Mouse (Mus musculus): ENCODE results near the gene Cln5. TPM values are rescaled to one million over a fixed set of nuclear protein-coding genes. Genes with fewer than 3 reads are reported as not detected.

Cln5 gene
- total RNA-seq, 2 experiments from 2014 or later = 8.9 to 17.6 TPM

DNA sequence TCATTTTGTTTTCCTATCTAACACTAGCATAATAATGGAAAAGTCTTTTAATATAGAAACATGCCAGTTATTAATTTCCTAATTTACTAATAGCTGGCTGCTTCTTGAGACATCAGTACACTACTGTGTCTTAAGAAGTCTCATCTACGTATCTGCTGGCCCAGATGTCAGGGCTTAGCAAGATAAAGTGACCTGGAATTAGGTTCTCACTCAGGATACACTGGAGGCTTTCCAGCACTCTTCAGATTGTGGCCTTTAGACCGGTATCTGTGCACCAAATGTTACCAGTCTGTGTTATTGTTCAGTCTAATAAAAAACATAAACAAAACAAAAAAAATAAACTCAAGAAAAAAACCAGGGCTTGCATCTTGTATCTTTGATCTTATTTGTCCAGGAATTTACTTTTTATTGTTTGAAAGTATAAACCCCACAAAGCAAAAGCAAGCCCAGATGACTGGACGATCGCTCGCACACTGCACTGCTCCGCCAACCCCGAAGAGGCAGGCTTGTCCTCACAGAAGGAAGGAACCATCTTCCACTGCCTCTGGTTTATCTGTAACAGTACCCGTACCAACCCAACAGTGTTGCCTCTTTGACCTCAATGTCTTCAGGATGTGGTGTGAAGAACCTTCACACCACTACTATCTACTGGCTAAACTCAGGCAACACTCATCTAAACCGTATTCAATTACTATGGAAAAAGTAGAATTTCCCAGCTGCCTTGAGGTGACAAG, 7.4 kb downstream of the Cln5 start:
- ATAC-seq (replicated peaks; ENCODE audit: low FRiP score, poor library complexity, severe bottlenecking) = no peak

DNA sequence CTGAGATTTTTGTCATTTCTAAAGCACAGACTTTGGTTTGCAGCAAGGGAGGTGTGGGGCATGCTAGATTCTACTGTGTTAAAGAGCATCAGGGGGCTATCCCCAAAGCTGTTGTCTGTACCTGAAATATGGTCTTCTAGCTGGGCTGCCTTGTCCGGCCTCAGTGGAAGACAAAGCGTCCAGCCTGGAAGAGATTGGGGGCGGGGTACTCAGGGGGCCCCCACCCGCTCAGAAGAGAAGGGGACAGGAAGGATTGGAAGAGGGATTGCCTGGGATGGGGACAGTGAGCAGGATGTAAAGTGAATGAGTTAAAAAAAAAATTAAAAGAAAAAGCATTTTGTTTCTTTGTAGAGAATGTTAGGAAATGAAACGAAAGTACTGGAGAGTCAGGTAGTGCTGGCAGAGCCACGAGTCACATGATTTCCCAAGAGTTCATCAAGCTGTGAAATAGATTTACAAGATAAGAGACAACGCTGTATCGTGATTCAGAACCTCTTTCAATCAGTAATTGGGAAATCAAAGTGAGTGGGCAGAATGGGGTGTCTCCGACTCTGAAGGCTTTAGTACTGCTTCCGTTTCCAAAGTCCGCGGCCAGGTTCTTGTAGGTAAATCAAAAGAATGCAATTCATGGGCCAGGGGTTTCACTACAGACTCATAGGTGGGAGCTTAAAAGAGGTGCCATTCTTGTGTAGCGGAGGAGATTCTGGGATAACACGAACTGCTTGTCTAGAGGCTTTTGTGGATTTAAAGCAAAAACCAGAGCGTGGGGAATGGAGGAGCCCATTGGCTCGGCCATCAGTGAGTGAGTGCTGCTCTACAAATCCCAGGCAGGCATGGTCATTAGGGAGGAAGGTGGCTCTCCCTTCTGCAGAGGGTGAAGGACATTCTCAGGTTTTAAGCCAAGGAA, 8.2 kb downstream of the Cln5 start:
- no peak for ATAC-seq (replicated peaks; ENCODE audit: low FRiP score, poor library complexity, severe bottlenecking)

DNA sequence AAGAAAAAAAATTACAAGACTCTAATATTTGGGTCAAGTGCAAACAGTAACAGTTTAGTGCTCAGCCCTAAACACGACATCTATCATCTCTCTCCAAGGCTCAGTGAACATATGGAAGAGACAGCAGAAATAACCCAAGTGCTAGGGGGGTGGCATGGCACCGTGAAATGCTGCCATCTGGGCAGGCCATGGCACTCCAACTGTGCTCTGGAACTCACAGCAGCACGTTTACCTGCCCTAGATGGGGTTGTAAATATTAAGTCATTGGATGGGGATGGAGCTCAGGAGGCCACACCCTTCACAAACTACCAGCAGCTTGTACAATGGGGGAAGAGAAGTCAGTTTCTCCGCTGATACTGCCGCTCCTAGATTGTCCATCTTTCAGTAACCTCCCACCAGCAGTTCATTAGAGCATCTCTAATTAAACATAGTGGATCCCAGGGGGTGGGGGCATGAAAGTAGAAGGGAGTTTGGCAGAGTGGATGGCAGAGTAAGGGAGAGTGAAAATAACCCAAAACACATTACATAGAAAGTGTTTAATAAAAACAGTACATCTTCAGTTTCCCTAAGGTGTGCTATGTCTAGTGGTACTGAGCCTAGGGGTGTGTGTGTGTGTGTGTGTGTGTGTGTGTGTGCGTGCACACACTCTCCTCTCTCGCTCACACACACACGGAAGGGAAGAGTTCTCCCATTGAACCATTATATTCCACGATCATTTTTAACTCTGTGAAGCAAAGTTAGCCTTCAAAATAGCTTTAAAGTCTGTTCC, 9.4 kb downstream of the Cln5 start:
- ATAC-seq (replicated peaks; ENCODE audit: low FRiP score, poor library complexity, severe bottlenecking) = no peak

DNA sequence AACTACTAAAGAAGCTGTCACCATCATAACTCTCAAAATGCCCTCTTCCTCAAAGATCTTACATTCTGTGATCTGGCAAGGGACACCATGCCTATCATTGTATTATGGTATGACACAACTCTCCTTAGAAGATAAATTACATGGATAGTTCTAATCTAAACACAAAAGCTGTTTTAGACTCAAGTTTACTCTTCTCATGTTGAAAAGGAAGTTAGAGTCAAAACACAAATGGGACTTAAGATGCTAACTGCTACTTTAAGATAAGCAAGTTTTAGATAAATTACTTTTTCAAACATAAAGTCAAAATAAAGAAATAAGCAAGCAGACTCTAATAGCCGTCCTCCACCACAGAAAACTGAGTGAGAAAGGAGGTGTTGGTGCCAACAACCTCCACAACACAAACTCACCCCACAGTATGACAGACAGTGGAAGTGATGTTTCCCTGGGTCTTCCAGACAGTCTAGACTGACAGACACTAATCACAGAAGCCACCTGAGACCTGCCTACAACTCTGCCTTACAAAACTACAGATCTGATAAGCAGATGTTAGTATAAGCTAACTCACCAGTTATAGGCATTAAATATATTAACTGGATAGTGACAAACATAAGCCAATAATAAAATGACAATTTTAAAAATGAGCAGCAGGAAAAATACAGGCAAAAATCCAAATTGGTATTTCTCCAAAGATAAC, 16.0 kb downstream of the Cln5 start:
- ATAC-seq (replicated peaks; ENCODE audit: low FRiP score, poor library complexity, severe bottlenecking) = no peak

DNA sequence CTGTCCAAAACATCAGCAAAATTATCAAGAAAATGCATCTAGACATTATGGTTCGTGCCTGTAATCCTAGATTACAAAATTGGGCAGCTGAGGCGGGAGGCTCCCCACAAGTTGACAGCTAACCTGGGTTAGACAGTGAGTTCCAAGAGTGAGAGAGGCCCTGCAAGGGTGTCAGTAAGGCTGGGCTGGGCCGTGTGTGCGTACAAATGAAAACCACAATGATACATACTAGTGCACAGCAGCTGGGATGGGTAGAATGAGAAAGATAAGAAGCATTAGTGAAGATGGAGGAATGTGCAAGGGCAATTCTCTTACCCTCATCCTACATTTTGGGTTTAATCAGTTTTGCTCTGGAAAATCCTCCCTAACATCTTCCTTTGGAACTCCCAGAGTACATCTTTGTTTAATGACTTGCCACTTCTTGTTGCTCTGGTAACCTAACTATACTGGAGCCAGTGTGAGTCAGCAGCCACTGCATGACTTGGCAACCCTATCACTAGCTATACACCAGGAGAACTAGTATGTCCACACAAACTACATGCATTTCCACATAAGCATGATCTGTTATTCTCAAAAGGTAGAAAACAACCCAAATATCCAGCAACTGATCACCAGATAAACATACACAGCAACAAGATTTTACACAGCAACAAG, 16.8 kb downstream of the Cln5 start:
- peak; percentile 92 for ATAC-seq (replicated peaks; ENCODE audit: low FRiP score, poor library complexity, severe bottlenecking)

DNA sequence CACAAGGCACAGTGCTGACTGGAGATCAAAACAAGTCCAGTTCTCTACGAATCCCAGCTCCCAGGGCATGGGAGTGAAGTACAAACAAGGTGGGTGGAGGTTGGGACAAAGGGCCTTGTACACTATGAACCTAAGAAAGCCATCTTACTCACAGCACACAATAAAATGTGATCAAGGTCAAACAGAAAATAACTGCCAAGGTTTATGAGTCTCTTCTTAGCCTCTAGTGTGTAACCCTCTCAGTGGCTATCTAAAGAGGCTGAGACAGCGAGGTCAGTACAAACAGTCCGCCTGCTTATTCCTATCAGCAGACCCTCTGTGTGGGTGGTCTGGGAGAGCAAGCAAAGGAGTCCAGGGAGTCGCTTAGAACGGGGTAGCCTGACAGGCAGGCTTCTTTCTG, 17.8 kb downstream of the Cln5 start:
- ATAC-seq (replicated peaks; ENCODE audit: low FRiP score, poor library complexity, severe bottlenecking) = no peak

DNA sequence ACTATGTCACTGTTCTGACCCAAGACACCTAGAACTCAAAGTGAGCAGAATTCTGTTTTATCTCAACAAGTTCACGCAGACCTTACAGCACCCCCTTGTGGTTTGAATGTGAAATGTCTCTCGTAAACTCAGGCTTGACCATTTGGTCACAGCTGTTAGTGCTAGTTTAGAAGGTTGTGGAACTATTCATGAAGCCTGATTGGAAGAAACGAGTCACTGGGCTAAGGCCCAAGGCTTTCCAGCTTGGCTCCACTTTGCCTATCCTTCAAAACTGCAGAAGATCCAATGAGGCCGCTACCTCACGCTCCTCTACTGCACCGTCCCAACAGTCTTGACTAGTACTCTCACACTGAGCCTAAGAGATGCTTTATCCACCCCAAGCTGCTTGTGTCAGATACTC, 18.6 kb downstream of the Cln5 start:
- peak; percentile 51 for ATAC-seq (replicated peaks; ENCODE audit: low FRiP score, poor library complexity, severe bottlenecking)

DNA sequence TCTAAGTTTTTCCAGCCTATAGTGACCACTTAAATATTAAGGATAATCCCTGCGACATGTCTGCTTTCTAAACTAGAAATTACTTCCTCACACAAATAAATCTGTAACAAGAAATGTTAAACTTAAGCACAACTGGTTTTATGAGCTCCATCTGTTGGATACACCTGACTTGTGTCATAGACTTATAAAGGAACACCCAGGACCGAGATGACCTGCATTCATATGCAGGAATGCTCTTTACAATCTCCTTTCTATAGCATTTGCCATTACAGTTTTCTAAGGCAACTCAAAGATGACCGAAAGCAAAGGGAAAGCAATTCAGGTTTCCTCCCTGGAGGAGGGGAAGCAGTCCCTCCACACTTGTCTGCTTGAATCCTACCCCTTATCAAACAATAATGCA, 23.2 kb downstream of the Cln5 start:
- no peak for ATAC-seq (replicated peaks; ENCODE audit: low FRiP score, poor library complexity, severe bottlenecking)

DNA sequence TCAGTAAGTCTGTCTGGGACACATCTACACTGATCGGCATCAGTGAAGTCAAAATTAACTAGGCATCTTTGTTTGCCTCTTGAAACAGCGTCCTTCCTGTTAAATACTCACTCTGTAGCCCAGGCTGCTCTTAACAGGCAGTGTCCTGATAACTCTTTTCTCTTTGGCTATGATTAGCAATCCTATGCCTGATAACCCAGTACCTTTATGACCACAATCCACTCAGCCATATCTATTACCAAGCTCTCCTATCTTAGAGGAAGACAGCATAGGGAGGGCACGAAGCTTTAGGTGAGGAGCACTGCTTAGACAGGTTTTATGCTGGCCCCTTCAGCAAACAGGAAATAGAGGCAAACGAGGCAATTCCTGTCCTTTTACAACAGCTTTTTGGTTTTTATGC, 23.7 kb downstream of the Cln5 start:
- ATAC-seq (replicated peaks; ENCODE audit: low FRiP score, poor library complexity, severe bottlenecking) = no peak

DNA sequence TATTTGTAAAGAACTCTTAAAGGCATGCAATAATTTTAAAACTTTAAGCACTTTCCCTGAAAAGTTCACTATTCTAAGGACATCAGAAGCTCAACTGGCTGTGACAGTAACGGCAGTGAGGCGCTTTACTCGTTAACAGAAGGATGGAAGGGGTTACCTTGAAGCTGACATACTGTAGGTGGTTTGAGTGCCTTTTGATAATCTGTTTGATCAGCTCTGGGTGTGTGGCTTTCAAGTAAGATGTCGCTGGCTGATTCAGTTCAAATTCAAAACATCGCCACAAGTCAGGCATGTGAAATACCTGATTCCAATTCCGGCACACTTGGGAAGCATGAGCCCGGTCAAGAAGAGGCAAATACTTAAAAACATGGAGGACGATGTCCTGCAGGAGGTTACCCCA, 25.0 kb downstream of the Cln5 start:
- no peak for ATAC-seq (replicated peaks; ENCODE audit: low FRiP score, poor library complexity, severe bottlenecking)

DNA sequence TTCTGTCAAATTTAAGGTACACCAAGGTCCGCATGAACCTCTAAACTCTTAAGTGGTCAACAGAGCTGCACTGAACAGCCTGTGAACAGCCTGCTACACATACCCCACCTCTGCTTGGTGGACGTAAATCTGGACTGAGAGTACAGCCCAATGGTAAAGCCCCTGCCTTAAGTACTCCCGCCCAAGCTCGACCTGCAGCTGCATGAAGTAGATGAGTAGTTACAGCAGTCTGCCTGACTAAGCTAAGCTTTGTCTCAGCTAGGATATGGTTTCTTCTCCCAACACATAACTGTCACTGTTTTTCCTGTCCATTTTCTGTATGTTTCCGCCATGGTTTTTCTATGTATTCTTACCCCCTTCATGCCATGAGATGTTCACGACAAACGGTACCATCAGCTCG, 25.8 kb downstream of the Cln5 start:
- no peak for ATAC-seq (replicated peaks; ENCODE audit: low FRiP score, poor library complexity, severe bottlenecking)

DNA sequence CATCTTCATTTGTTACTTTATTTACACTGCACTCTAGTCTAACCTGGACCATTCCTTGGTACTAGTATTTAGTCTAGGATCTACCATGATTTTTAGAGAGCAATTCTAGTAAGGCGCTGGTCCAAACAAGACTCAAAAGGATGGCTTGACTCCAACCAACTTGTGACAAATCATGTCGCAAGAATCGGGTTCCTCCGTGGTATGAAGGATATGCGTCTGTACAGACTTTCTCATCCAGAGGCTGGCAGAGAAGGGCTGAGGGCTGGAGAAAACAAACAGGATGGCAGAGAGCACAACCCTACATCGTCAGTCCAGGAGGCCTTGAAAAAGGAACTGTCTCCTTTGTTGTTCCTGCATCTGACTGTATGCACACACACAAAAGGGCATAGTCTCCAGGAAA, 26.6 kb downstream of the Cln5 start:
- no peak for ATAC-seq (replicated peaks; ENCODE audit: low FRiP score, poor library complexity, severe bottlenecking)

DNA sequence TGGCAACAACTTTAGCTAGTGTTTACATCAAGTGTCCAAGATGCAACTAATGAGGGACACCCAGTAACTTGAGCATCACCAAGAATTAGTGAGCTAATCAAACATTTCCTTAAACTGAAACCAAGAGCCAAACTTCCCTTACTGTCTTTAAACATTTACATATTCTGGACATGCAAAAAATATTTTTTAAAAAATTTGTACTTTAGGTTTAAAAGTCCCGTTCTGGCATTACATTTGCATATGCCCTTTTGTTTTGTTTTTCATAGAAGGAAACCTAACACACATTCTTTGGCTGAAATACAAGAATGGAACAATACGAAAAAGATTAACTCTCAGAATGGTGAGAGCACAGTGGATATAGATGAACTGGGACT, 28.2 kb downstream of the Cln5 start:
- ATAC-seq (replicated peaks; ENCODE audit: low FRiP score, poor library complexity, severe bottlenecking) = no peak

DNA sequence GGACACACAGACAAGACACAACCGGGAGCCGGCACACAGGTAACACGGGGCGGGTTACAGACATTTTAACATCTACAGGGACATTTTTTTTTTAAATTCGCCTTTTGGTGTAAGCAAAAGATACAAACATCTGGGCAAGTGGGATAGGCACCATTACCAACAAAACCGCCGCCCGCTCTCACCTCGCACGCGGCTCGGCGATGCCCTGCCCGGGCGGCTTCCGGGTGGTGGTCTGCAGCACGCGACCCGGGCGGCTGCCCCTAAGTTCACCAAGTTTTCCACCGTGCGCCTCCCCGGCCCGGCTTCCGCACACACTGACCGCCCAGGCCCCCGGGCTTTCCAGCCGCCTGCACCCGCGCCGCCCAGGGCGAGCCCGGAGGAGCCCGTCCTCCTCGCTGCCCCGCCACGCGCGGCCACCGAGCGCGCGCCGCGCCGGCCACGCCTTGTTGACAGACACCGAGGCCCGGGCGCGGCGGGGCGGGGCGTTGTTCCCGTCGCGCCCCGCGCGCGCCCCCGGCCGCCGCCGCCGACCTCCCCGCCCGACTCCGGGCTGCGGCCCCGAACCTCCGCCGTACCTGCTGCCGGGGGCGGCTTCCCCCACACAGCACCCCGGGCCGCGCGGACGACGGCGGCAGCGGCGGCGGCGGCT, 28.7 kb downstream of the Cln5 start:
- peak; percentile 80 for ATAC-seq (replicated peaks; ENCODE audit: low FRiP score, poor library complexity, severe bottlenecking)

DNA sequence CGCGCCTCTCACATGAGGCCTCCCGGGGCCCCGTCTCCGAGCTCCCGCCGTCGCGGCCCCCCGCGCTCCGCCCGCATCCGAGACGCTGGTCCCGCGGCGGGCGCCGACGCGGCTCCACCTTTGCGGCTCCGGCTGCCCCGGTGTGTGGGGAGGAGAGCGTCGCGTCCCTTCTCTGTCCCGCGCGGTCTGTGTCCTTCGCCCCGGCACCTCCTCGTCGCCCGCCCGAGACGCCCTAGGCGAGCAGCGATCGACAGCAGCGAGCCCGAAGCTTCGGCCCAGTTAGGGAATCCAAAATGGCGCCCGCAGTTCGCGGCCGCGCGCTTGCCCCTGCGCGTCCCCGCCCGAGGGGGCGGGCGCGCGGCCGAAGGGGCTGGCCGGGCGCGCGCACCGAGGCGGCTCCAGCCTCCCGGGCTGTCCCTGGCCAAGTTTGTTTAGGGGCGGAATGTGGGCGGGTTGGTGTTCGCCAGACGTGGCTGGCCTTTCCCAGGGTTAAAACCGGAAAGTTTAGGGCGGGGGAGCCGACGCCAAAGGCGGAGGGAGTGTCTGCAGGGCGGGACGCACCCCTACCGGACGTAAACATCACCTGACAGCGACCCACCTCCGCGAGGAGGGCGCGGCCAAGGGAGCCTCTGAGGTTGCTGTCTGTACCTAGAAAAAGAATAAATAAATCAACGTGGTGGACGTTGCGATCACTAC, 29.4 kb downstream of the Cln5 start, which contains the start of gene Fbxl3:
TSS of gene Fbxl3 (minus strand) at position 329 of the 696 bp plus-strand sequence.
- peak; percentile 94 for ATAC-seq (replicated peaks; ENCODE audit: low FRiP score, poor library complexity, severe bottlenecking)

DNA sequence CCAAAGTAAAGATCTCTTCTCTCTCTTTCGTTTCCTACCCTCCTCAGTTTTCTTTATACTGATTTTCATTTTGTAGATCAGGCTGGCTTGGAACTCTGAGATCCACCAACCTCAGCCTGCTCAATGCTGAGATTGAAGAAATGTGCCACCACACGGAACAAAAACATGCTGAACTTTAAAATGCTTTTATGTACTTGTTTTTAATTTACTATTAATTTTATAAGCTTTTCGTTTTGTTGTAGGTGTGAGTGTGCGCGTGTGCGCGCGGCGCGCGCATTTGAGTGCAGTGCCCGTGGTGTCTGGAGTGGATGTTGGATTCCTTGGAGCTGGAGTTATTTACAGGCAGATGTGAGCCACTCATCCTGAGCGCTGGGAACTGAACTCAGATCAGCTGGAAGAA, 30.3 kb downstream of the Cln5 start:
- ATAC-seq (replicated peaks; ENCODE audit: low FRiP score, poor library complexity, severe bottlenecking) = no peak

DNA sequence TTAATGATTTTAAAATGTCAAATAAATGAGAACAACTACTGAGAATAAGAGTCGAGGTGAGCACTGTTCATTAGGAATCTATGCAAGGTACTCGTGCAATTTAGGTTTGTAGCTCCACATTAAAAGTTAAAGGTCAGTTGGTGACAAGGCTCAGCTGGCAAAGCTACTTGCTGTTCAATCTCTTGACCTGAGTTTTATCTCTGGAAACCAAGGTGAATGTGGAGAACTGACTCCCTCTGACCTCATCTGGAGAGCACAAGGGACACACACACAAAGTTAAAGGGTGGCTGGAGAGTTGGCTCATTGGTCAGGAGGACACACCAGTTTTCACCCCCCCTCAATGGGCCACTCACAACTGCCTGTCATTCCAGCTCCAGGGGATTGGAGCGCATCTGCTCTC, 31.2 kb downstream of the Cln5 start:
- no peak for ATAC-seq (replicated peaks; ENCODE audit: low FRiP score, poor library complexity, severe bottlenecking)

DNA sequence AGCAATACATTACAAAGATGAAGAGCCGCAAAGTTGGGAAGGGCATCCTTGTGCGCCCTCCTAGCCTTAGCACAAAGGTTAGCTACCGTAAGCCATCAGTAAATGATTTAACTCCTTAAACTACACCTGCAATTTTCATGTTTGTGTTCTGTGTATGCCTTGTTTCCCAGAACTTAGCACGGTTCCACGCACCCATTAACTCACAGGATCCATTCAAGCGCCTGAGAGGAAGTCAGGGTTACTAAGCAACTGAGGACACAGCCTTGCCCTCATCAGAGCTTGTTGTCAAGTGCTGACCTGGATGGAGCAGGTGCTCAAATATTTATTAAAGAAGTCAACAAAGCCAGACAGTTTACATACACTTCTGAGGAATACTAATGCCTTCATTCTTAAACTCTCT, 32.2 kb downstream of the Cln5 start:
- no peak for ATAC-seq (replicated peaks; ENCODE audit: low FRiP score, poor library complexity, severe bottlenecking)
